Mouse (Mus musculus) cortical plate, adult 2 months (tissue): ENCODE data around the gene Vrk3.

Experiments
- CTCF ChIP-seq: fragments of 200-500 bp; IDR thresholded peaks from 2 replicates; pipeline ENCODE4 v1.5.1; 2011; ENCODE audit warnings: mild to moderate bottlenecking, control low read depth, low read length; ENCODE audit not compliant: insufficient read depth; ENCODE audit errors: extremely low read depth
- POLR2A ChIP-seq: fragments of 200-500 bp; IDR thresholded peaks from 2 replicates; pipeline ENCODE4 v1.6.1; 2011; ENCODE audit warnings: mild to moderate bottlenecking, low read length, control low read depth; ENCODE audit not compliant: insufficient read depth; ENCODE audit errors: extremely low read depth

- TF ChIP-seq POLR2A = no peak
- no peak for TF ChIP-seq CTCF
These were observed 68.3 kb downstream of the Vrk3 start, which contains the start of gene Atf5 for GRCm38 (mm10) chr7:44816470-44817021.
